Mouse (Mus musculus) spleen, postnatal 10 days (tissue): Measurements from ENCODE around the gene Atp5k.

Experiments used
- DNase-seq, 2 experiments: peaks; one replicate each; pipeline ENCODE4 v3.0.0; 2021 to 2022; ENCODE audit warnings: low spot score in 2 of 2

Atp5k gene

DNA sequence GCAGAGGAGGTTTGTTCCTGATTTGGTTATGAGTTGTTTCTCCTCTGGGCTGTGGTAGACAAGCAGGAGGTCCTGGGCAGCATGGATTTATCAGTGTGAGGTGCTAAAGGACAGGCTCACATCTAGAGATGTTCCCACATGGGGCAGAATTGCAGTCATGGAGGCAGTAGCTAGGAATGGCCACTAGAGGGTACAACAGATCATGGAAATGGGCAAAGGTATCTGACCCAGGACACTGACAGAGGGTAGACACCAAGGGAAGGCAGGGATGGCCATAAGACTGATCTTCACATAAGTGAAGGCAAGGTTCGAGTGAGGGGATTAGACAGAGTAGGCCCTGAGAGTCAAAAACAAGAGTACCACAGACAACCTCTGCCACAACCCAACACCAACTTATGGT, 7.1 kb downstream of the Atp5k start:
- peak in 1 of 2 experiments; percentile 62 for DNase-seq

DNA sequence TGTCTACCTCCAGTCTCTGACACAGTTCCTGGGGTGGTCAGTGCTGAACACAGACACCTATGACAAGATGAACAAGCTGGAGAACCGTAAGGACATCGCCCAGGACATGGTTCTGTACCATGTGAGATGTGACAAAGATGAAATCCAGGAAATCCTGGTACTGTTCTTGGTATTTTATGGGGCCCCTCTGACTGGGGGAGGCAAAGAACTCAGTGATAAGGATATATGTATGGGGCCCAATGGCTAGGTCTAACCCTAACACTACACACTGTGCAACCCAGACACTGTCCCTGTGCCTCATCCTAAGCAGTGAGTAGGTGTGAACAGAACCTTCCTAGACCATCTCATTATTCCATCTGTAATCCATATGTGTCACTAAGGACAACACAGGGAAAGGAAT, 10.8 kb downstream of the Atp5k start:
- DNase-seq = no peak

DNA sequence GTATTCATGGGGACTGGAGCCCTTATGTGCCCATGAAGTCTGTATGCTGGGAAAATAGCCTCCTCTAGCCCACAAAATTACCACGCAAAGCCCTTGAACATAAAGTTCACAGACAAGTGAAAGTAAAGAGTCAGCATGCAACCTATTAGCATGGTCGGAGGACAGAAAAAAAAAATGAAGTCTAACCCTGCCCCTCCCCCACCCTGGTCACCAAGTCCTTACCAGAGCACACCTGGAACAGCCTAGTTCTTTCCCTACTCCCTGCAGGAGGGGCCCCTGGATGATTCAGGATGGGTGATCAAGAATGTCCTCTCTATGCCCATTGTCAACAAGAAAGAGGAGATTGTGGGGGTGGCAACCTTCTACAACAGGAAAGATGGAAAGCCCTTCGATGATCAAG, 11.5 kb downstream of the Atp5k start:
- DNase-seq = no peak

DNA sequence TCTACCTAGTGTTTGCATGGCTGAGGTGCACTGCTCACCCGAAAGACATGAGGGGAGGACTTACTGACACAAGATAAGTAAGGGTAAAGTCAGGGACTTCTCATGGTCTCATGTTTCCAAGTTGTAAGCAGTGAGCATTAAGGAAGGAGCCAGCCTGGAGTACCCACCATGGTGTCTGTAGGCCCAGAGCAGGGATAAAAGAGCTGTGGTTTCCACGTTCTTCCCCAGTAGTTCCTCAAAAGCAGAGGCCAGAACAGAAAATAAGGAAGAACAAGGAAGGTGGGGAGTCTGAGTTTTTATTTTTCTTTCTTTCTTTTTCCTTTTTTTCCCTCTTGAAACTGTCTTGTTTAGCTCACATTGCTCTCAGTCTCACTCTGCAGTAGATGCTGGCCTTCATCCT, 19.5 kb downstream of the Atp5k start:
- DNase-seq = no peak

DNA sequence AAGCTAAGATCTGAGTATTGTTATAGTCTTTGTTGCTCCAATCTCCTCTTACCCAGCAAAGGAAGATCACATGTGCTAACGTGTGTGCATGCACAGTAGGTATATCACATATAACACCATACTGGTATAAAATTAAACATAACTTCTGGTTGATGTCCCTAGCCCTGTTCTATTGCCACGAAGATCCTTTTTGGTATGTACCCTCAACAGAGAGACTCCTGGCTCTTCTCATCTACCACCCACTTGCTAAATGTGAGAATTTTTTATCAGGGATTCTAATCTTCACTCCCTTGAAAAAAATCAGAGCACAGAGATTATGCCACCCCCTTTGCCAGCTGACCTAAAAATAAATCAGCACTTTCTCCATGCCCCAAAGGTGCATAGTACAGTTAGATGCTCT, 27.3 kb downstream of the Atp5k start:
- DNase-seq = no peak

DNA sequence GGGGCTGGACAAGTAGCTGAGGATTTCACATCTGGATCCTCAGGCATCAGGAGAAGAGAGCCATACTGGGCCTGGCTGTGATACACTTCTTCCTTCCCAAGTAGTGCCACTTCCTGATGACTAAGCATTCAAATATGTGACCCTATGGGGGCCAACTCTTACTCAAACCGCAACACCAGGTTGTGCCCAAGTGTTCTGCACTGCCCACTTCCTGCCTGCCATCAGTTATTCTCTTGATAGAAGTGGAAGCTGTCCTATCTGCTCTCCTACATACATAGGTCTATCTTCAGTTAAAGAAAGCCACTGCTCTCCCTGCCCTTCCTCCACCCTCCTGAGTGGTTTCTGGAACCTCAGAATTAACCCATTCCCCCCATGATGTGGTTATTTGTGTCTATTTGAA, 28.8 kb downstream of the Atp5k start:
- no peak for DNase-seq

DNA sequence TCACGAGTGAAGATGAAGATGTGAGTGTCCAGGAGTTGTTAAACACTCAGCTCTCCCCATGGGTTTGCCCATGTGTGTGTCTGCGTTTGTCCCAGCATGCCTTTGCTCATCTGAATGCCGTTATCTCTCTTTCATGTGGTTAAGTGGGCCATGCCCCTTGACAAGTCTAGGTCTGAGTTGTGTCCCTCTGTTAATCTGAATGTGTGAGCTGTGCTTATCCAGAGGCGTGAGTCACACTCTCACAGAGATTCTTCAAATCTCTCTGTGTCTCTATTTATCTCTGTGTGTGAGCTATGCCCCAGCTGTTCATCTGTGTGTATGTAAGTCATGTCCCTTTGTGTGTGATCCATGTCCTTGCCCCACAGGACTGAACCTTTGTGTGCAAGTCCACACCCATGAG, 30.8 kb downstream of the Atp5k start:
- no peak for DNase-seq

DNA sequence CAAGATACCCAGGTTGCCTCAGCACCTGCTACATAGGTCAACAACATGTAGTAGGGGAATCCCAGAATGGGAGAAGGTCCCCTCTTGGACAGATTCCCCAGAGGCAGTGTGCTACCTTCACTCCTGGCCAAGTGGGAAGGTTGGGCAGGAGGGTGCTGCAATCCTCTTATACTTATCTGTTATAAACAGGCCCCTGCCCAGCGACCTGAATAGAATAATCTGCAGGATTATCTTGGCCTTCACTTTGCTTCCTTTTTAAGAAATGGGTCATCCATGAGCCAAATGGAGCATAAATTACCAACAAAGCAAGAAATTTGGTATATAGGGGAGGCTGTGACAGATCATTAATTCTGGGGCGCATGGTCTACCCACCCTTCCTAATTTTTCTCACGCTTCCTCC, 44.5 kb downstream of the Atp5k start:
- no peak for DNase-seq

DNA sequence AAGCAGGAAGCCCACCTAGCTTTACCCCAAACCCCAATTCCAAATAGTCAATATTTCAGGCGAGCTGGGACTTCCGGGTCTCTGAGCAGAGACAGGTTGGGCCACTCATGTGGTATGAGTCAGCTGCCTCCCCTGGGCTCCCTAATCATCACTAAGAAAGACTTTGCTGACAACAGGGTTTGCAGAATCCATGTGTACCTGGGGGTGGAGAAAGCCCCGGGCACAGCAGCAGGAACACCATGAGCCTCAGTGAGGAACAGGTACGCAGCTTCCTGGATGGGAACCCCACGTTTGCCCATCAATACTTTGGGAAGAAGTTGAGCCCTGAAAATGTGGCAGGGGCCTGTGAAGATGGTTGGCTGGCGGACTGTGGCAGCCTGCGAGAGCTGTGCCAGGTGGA, 46.0 kb downstream of the Atp5k start, which contains the start of gene Pde6b:
Pde6b (plus strand) TSS at position 191 of the 400 bp plus-strand sequence.
- DNase-seq = no peak

DNA sequence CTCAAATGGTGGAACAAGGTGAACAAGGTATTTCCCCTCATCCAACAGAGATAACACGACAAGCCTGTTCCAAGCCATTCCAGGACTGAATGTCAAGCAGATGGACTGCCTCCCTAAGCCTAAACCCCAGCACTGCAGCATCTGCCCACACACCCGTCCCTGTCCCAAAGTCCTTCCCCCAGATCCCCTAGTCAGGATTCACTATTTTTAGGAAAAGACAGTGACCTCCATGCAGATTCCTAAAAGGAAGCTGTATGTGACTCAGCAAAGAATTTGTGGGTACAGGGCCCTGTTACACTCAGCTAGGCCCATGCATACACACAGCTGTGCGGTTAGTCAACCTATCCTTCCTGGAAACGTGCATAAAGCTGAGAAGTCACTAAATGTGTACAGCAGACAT, 47.8 kb downstream of the Atp5k start:
- DNase-seq = no peak

DNA sequence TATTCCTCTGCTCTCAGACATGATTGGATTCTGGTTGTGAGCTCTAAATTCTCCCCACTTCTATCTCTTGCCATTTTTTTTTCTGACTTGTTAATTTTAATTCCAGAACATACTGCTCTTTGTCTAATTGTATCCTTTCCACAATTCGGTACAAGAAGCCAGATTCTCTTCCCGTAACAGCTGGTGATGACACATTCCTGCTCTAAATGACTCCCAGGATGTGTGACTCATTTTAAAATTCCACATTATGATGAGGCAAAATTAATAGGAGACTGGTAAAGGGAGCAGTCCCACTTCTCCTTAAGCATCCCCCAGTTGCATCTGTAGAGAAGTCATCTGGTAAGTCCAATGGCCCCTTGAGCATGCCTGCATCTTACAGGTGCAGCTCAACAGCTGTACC, 48.6 kb downstream of the Atp5k start:
- no peak for DNase-seq
